Mouse (Mus musculus): ENCODE measurements at regions not wholly inside any gene's neighbourhood (a gene's known extent, or its start where the extent isn't known, plus 50 kb on each side); places are given as distances from the start of the nearest gene placed in this dataset.
A peak's percentile ranks its signal among the peaks of the same experiment; 100 is the strongest.
"Not testable (repeated sequence)": the region's sequence is repeated elsewhere in the genome, so short reads cannot be mapped to it uniquely, and the experiment has no call there.

DNA sequence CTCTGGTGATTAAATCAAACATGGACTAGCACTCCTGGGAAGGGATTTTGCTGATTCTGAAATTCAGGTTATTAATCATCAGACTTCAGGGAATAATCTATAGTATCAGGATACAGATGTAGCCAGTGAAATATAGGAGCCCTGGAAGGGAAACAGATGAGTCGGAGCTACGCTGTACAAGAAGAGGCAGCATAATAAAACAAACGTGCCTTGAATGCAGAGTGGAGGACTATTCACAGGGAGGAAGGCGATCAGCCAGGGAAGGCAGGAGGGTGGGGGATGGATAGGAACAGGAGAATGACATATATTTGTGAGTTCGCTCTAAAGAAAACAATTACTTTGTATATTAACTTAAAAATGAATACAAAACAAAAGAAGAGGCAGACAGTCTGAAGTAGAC, 286.6 kb upstream of the Got2 start:
- no peak for DNase-seq (ENCODE audit: low spot score)

DNA sequence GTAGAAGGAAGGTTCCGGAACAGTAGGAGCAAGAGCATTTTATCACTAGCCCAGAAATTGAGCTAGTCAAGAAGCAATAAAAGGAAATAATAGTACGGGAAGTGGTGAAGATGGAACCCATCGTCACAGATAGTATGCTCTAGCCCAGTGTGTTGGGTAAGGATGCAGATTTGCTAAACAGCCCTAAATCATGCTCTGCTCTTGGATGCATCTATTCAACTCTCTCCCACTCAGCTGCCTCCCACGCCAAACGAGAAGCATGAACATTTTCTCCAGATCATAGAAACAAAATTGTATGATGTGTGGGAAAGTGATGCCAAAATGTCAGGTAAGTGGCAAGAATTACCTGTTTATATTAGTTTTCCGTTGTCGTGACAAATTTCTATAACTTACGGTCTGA, 276.6 kb upstream of the Got2 start:
- DNase-seq (ENCODE audit: low spot score) = no peak

DNA sequence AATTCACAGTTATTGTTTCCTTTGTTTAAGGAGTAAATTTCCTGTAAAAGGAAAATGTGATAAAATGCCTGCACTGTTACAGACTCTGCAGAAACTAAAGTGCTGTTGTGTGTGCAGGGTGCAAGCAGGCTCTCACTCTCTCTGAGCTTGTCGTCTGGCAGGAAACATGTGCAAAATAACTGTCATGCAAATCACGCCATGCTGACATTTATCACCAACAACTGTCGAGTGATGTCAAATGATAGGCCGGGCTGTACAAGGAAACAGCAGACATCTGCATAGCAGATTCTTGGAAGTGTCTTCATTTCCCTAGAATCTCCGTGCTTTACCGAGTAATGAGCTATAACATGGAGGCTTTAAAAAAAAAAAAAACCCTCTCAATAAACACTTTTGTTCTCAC, 271.6 kb upstream of the Got2 start:
- DNase-seq (ENCODE audit: low spot score) = no peak

DNA sequence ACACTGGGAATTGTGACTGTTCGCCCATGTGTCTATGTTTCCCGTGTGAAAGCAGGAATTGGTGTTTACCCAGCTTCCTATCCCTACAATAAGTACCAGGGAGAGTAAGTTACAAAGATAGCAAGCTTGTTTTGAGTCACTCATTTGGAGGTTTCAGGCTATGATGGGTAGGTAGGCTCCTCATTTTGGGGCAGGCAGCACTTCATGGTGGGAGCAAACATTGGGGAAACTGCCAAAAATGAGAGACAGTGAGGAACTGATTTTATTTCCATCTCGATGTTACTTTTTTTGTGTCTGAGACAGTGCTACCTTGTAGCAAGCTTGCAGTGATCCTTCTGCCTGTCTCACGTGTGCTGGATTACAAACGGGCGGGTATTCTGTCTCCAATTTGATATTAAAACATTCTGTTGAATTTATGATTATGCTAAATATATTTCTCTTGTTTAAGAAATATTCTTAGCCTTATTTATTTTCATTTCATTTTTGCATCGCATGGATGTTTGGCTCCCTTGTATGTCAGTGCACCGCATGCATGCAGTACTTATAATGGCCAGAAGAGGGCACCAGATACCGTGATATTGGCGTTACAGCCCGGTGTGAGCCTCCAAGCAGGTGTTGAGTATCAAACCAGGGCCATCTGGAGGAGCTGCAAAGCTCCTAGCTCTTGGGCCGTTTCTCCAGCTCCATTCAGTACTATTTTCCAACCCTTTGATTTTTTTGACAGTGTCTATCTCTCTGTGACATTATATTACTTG, 264.3 kb upstream of the Got2 start:
- peak; percentile 41 for DNase-seq (ENCODE audit: low spot score)

DNA sequence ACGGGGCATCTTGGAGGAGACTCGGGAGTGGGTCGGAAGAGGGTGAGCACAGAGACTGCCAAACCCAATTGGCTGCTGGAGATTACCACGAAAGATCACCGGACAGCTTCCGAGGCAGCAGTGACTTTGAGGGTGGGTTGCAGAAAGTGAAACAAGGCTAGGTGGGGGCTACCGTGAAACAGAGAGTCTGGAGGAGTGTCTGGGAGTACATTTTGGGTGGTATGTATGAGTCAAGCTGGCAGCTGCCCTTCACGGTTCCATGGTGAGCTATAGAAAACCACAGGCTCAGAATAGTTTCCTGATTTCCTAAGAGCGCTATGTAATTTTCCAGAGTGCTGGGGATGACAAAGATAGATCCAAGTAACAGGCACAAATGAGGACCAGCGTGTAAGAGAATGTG, 263.7 kb upstream of the Got2 start:
- DNase-seq (ENCODE audit: low spot score) = no peak

DNA sequence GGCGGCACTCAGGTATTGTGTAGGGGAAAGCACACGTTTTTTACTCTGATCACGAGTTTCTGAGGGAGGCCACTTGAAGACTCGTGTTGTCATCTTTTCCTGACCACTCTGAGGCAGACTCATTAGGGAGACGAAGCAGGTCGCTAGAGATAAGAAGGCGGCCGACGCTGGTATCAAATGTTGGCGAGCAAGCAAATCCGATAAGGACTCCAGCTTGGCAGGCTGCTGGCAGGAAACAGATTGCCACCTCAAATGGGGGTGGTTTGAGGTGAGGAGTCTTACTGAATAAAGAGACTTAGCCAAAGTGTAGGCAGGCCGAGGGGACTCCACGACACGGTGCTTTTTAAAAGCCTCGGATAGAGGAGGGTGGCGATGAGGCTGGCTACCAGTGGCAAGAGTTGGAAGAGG, 262.7 kb upstream of the Got2 start:
- no peak for DNase-seq (ENCODE audit: low spot score)

DNA sequence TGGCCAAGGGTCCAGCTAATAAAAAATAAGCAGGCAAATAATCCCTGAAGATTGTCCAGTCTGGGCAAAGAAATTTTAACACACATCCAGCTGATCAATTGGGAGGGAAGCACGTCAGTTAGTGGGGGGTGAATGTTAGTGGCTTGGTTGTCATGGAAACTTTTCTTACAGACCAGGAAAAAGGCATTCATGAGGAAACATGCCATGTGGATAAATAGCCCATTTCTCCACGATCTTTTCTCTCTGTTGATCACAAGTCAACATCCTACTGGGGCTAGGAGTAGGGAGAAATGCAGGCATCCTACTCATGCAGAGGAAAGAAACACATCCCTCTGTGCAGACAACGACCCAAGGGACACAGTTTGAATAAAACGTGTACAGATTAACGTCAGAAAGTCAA, 243.8 kb upstream of the Got2 start:
- DNase-seq (ENCODE audit: low spot score) = no peak

DNA sequence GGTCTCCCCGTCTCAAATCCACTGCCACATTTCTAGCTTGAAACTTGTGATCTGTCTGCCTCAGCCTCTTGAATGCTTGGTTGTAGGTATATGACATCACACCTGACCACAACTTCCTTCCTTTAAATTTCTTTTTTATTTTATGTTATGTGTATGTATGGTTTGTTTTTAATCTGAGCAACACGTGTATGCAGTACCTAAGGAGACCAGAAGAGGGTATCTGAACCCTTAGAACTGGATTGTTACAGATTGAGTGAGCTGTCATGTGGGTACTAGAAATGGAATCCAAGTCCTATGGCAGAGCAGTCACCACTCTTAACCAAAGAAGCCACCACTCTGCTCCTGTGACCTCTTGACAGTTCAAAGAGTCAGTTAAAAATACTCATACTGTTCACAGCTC, 240.0 kb upstream of the Got2 start:
- no peak for DNase-seq (ENCODE audit: low spot score)

DNA sequence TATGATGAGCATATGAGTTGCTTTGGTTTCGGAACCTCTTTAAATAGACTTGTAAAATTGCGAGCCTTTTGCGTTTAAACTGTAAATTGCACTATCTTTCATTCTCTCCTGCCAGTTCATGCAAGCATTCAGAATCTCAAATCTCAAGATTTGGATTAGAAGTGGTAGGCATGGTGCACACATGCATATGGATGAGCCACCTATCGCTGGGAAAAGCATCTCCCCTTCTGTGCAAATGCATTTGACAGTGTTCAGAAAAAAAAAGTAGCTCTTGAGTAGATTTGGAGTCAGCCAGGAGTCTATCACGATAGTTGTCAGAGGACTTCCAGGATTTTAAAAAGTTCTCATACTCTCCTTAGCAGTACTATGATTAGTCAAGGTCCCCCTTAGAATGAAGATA, 212.5 kb upstream of the Got2 start:
- no peak for DNase-seq (ENCODE audit: low spot score)

DNA sequence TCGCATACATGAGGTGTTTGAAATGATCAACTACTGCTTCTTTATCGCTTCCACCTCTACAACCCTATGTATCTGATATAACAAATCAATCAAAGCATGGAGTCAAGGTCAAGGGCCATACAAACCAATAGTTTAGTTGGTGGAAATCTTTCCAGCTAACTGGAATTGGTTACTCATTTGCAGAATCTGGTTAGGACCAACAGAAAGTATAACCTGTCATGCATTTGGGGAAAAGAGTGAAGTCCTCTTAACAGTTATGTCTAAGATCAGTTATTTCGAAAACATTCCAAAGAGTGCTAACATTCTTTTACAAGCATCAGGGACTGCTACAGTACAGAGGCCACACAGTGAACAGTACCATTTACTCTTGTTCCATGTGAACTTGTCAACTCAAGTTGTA, 204.6 kb upstream of the Got2 start:
- no peak for DNase-seq (ENCODE audit: low spot score)

DNA sequence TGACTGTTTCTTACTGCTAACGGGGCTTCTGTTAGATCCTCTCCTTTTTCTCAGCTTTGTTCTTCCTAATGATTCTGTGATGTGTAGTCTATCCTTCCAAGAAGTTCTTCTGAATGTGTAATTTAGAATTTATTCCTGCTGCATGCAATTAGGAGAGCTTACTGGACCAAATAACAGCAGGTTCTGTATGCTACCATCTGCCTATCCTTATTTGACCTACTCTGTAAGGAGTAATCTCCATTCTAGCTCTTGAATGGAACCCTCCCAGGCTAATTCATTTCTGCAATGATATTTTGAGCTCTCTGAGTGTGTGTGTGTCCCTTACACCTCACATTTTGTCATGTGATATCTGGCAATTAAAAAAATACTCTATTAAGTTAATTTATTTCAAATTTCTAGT, 201.9 kb upstream of the Got2 start:
- DNase-seq (ENCODE audit: low spot score) = no peak

DNA sequence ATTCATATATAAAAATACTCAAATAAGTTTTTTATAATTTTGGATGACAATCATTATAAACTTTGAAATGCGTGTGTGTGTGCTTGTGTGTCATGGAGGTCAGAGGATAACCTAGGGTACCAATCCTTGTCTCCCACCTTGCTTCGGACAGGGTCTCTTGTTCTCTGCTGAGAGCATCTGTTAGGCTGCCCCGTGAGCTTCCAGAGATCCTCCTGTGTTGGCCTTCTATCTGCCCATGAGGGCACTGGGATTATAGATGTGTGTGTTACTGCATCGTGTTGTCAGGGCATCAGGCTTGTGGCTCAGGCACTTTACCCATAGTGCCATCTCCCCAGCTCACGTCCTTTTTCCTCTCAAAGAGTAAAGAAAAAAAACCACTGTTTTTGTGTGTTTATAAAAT, 180.0 kb upstream of the Got2 start:
- no peak for DNase-seq (ENCODE audit: low spot score)

DNA sequence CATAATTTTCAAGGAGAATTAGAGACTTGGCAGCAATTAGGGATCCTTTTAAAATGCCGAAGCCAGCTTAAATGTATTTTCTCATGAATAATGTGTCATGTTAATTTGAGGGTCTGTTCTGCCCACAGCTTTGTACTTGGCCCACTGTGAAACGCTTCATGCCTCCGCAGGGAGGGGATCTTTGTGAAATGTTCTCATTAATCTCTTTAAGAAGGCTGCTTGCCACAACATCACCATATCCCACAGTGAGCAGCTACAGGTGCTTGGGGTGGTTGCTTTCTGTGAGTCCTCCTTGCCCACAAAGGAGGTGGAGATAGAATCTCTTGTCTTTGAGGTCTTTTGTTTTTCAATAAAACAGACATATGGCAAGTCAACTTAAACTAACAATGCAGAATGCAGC, 159.3 kb upstream of the Got2 start:
- DNase-seq (ENCODE audit: low spot score) = no peak

DNA sequence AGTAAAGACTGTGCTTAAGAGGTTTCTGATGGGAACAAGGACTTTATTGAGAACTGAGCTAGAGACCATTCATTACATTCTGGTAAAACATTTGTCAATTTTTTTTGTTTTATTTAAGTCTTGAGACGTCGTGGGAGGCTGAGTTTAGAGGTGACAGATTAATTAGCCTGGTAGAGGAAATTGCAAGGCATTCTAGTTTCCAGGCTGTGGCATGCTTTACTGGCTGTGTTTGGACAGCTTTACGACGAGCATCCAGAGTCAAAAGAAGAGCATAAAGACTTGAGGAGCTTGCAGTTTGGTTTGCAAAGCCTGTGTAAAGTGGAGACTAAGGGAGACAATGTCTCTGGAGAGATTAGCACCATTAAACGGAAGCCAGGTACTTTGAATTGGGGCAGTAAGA, 154.0 kb upstream of the Got2 start:
- no peak for DNase-seq (ENCODE audit: low spot score)

DNA sequence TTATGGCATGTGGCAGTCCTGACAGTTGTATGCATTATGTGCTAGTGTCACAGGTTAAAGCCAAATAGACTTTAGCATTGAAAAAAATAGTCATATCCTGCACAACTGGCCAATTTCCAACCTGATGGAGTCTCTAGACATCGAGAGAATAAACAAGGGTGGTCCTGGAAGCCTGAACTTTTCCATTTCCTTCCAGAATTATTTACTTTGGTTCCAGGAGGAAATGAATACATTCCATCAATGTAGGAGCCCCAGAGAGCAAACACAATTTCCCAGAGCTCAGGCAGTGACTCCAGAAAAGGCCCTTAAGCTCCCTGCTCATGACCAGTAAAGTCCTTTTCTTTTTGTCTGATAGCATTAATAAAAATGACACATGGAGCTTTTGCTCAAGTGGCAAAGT, 151.9 kb upstream of the Got2 start:
- no peak for DNase-seq (ENCODE audit: low spot score)

DNA sequence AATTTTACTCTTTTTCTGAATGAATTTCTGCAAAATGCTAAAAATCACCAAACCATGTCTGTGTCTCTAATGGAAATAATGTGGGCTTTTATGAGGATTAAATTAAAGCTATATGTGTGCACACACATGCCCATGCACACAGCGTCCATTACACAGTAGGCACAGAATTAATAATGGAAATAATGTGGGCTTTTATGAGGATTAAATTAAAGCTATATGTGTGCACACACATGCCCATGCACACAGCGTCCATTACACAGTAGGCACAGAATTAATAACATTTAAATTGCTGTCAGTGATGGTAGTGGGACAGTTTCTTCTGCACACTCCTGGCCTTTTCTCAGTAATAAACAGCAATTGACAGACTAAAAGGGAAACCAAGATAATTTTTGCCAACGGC, 130.4 kb upstream of the Got2 start:
- not testable (repeated sequence) for DNase-seq (ENCODE audit: low spot score)

DNA sequence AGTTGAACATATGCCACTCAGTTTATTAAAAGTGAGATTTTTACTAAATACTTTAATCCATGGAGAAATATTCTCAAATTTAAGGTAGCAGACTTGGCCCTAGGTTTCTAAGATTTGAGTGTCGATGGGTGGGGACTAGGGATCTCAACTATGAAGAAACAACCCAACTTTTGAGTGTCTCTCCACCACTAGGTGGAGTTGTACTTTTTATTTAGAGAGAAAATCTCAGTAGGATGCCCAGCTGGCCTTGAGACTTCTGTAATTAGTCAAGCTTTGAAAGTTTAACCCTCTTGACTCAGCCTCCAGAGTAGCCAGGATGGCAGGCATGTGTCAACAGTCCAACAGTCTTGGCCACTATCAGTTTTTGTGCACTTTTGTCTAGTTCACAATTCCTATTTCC, 123.7 kb upstream of the Got2 start:
- no peak for DNase-seq (ENCODE audit: low spot score)

DNA sequence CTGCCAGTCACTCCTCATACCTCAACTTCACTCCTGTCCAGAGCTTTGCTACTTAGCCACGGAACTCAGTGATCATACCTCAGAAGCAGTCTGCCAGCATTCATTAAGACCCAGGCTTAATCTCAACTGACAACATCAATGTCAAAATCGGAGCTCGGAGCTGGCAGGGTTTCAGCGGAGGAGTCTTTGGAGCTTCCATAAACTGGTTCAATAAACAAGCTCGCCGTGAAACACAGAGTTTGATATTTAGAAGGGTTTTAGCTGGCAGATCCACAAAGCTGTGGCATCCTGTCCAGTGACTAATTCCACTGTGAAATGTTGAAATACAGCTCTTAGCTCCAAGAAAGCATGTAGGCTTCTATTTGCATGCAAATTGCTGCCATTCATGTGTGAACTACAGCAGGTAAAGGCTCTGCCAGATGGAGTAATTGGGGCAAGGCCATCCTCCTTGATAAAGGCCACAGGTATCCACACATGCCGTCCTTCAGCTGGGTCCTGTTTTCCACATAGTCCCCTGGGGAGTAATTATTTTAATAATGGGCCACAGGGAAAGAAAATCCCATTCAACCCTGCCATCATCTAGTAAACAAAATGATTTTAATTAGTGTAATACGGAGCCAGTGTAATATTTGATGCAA, 103.6 kb upstream of the Got2 start:
- no peak for DNase-seq (ENCODE audit: low spot score)

DNA sequence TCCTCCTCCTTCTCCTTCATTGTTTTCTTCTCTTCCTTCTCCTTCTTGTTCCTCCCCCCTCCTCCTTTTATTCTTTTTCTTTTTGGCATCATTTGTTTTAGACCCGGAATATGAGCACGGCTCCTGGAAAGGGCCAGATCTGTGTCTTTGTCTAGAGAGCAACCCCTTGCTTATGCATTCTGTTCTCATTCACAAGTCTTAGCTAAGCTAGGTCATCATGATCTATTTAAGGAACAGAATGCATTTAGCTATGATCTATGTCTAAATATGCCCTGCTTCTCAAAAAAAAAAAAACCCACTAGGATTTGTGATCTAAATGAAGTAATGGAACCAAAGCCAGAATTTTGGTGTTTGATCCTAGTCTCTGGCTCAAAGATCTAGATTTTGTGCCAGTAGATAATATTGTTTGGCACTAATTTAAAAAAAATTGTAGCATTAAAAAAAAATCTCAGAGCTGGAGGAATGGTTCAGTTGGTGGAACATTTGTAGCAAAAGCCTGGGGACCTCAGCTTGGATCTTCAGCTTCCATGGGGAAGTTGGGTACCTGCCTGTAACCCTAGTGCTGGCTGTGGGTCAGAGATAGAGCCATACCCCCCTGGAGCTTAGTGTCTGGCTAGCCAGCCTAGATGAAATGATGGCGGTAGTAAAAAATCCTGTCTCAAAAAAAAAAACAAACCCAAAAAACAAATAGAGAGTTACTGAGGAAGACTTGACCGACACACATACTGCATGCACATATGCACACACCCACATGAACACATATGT, 100.5 kb upstream of the Got2 start:
- no peak for DNase-seq (ENCODE audit: low spot score)

DNA sequence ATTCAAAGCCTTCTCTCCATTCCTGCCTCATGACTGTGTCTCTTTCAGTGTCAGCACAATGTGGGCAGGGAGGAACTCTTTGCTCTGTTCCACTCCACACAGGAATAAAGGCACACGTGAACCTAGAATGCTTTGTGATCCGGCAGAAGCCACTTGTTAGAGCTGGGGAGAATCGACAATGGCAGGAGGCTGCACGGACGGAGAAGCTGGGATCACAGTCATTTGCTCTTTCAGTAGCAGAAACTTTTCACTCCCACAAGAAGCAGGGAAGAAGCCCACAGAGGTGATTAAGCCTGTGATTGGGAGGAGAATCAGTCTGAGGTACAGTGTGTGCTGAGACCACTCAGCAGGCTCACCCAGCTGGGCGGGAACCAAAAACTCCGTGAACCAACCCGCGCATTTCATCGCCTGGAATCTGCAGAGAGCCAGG, 98.7 kb upstream of the Got2 start:
- no peak for DNase-seq (ENCODE audit: low spot score)

DNA sequence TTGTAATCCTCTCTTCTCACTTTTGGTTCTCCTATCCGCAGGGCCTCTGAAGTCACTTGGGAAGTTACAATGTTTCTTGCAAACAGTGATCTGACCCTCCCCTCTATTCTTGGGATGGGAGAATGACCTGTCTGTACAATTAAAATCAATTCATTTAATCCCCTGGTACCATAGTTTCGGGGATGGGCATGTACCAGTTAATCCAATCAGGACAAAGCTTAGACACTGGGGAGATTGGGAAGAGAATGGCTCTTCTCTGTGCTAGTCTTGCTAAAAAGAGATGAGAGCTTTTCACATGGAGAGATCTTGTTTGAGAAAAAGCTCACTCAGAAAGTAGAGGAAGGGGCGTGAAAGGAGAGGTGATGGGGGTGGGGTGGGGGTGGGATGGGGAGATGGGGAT, 98.1 kb upstream of the Got2 start:
- DNase-seq (ENCODE audit: low spot score) = no peak

DNA sequence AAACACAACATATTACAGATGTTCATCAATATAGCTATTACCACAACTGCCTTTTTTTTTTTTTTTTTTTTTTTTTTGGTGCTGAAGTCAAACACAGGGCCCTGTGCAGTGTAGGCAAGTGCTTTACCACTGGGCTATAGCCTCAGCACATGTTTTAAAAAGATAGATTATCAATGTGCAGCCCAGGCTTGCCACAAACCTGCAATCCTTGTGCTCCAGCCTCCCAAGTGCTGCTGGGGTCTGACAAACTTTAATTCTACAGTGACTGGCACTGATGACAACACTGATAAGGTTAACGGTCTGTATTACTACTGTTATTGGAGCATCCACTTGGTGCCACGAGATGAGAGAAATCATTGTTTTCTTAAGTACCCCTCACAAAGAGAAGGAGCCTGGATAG, 95.3 kb upstream of the Got2 start:
- no peak for DNase-seq (ENCODE audit: low spot score)

DNA sequence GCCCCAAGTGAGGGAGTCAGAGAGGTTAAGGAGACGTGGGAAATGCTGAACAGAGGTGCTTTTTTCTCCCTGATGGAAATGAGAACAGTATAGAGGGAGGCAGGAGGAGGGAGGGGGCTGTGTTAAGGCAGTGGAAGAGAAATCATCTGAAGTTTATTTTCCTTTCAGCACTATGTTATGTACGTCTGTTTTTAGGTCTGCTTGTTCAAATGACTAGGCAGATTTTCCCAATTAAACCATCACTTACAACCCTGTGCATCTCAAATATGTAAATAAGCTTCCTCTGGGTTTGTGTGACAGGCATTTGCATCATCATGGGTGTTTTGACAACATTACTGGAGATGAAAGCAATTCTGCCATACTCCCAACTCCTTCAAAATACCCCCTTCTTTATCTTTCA, 92.1 kb upstream of the Got2 start:
- no peak for DNase-seq (ENCODE audit: low spot score)

All from urinary bladder, postnatal 14 days (tissue).